Mouse (Mus musculus) activated CD4-positive, CD25-positive, alpha-beta regulatory T cell, adult 4 months (primary cell): ENCODE results near the gene Kmt2c. TPM values are rescaled to one million over a fixed set of nuclear protein-coding genes. Genes with fewer than 3 reads are reported as not detected.

ENCODE experiments used
- ATAC-seq: one replicate; pipeline ENCODE4 v1.8.0; 2017
- polyA plus RNA-seq, 2 experiments: library from polyadenylated mRNA; unstranded; fragments of 100-300 nt; shearing (Covaris generic); gene quantifications; one replicate each; pipeline ENCODE4 v1.2.1; 2017

The Kmt2c gene
- polyA plus RNA-seq, 2 experiments from 2014 or later = 26.0 to 27.7 TPM

GRCm38 (mm10) chr5:25506041-25506440 is 7.5 kb upstream of the Kmt2c start:
- ATAC-seq = no peak

GRCm38 (mm10) chr5:25500686-25501085 is 2.1 kb upstream of the Kmt2c start:
- ATAC-seq = no peak

GRCm38 (mm10) chr5:25499423-25500398 is 1.1 kb upstream of the Kmt2c start:
- peak; percentile 55 for ATAC-seq

GRCm38 (mm10) chr5:25498821-25499422 is 339 bp upstream of the Kmt2c start:
- ATAC-seq = peak; percentile 51

GRCm38 (mm10) chr5:25497720-25498345 is 750 bp downstream of the Kmt2c start:
- ATAC-seq = peak; percentile 8

- no peak for ATAC-seq
Observed at GRCm38 (mm10) chr5:25497369-25497719, 1.2 kb downstream of the Kmt2c start.

- ATAC-seq = no peak
Observed at GRCm38 (mm10) chr5:25496652-25497051, 1.9 kb downstream of the Kmt2c start.

- ATAC-seq = no peak
Observed at GRCm38 (mm10) chr5:25478863-25479262, 19.7 kb downstream of the Kmt2c start.

GRCm38 (mm10) chr5:25475789-25476188 is 22.8 kb downstream of the Kmt2c start:
- ATAC-seq = no peak

- no peak for ATAC-seq
Observed at GRCm38 (mm10) chr5:25472070-25472469, 26.5 kb downstream of the Kmt2c start.

GRCm38 (mm10) chr5:25461956-25462355 is 36.6 kb downstream of the Kmt2c start:
- no peak for ATAC-seq

- ATAC-seq = peak; percentile 57
Observed at GRCm38 (mm10) chr5:25455432-25455831, 43.2 kb downstream of the Kmt2c start.

GRCm38 (mm10) chr5:25452691-25453090 is 45.9 kb downstream of the Kmt2c start:
- ATAC-seq = no peak

GRCm38 (mm10) chr5:25437508-25437907 is 61.1 kb downstream of the Kmt2c start:
- ATAC-seq = no peak

GRCm38 (mm10) chr5:25436081-25436480 is 62.5 kb downstream of the Kmt2c start:
- peak; percentile 80 for ATAC-seq

GRCm38 (mm10) chr5:25422576-25422975 is 76.0 kb downstream of the Kmt2c start:
- ATAC-seq = no peak

GRCm38 (mm10) chr5:25420601-25421000 is 78.0 kb downstream of the Kmt2c start:
- no peak for ATAC-seq

GRCm38 (mm10) chr5:25415382-25415781 is 83.2 kb downstream of the Kmt2c start:
- ATAC-seq = no peak

- no peak for ATAC-seq
Observed at GRCm38 (mm10) chr5:25396727-25397126, 101.9 kb downstream of the Kmt2c start.

- ATAC-seq = no peak
Observed at GRCm38 (mm10) chr5:25392655-25393054, 105.9 kb downstream of the Kmt2c start.

- ATAC-seq = no peak
Observed at GRCm38 (mm10) chr5:25383581-25383980, 115.0 kb downstream of the Kmt2c start.

GRCm38 (mm10) chr5:25379188-25379587 is 119.4 kb downstream of the Kmt2c start:
- no peak for ATAC-seq

GRCm38 (mm10) chr5:25368420-25368819 is 130.2 kb downstream of the Kmt2c start:
- ATAC-seq = no peak
